Mouse (Mus musculus) neural tube, embryonic 11.5 days (tissue): ENCODE data around the gene Ddhd1. TPM values are rescaled to one million over a fixed set of nuclear protein-coding genes. Genes with fewer than 3 reads are reported as not detected.

Experiments used
- ATAC-seq: fragments of 200-750 bp; cut with Nextera tagmentation; 2 replicates; pipeline ENCODE4 v1.8.0; 2017; ENCODE audit warnings: moderate number of reproducible peaks, mild to moderate bottlenecking, moderate TSS enrichment, moderate library complexity; ENCODE audit not compliant: insufficient read depth, low FRiP score, low TSS enrichment
- DNase-seq: peaks from one replicate; pipeline ENCODE4 v3.0.0-alpha.2; 2015; ENCODE audit warnings: low spot score
- H3K27ac ChIP-seq: fragments of 300-500 bp; sonication (generic); 2 replicates; pipeline ENCODE4 v1.5.1; 2014; ENCODE audit warnings: low read depth, mild to moderate bottlenecking, low read length
- H3K27me3 ChIP-seq: fragments of 300-500 bp; sonication (generic); 2 replicates; pipeline ENCODE4 v1.6.1; 2014; ENCODE audit warnings: mild to moderate bottlenecking, low read length, mixed read lengths; ENCODE audit not compliant: control insufficient read depth, insufficient read depth
- H3K36me3 ChIP-seq: fragments of 300-500 bp; sonication (generic); 2 replicates; pipeline ENCODE4 v1.6.1; 2014; ENCODE audit warnings: mild to moderate bottlenecking, low read length, moderate library complexity, mixed read lengths; ENCODE audit not compliant: control insufficient read depth, insufficient read depth
- H3K4me1 ChIP-seq: fragments of 300-500 bp; sonication (generic); 2 replicates; pipeline ENCODE4 v1.6.1; 2014; ENCODE audit warnings: low read length, mixed read lengths; ENCODE audit not compliant: control insufficient read depth, insufficient read depth
- H3K4me2 ChIP-seq: fragments of 300-500 bp; sonication (generic); 2 replicates; pipeline ENCODE4 v1.6.1; 2014; ENCODE audit warnings: low read depth, mild to moderate bottlenecking, moderate library complexity
- H3K4me3 ChIP-seq: fragments of 300-500 bp; sonication (generic); 2 replicates; pipeline ENCODE4 v1.5.1; 2014; ENCODE audit warnings: low read depth, low read length
- H3K9ac ChIP-seq: fragments of 300-500 bp; sonication (generic); 2 replicates; pipeline ENCODE4 v1.6.1; 2014; ENCODE audit warnings: mild to moderate bottlenecking, low read length
- H3K9me3 ChIP-seq: fragments of 300-500 bp; sonication (generic); 2 replicates; pipeline ENCODE4 v1.6.1; 2016; ENCODE audit warnings: low read length; ENCODE audit not compliant: control insufficient read depth
- WGBS: fragments of 180-500 bp; shearing (Covaris S2); extraction: QIAGEN DNeasy Blood & Tissue Kit; methylation state at CpG from one replicate; pipeline ENCODE4 v1.1.7; 2014; 5-methylcytosine and 5-hydroxymethylcytosine counted together
- polyA plus RNA-seq: library from polyadenylated mRNA; unstranded; fragments of >200 nt; fragmentation: Nextera tagmentation; extraction: Ambion mirVana; gene quantifications from 2 replicates; pipeline ENCODE4 v1.2.1, GENCODE M21; 2014

Gene Ddhd1
- polyA plus RNA-seq, 1 experiment from 2014 or later, result 17.0 TPM

- 49% methylated on average over 6 of the region's 6 CpGs for WGBS
Measured at GRCm38 (mm10) chr14:45676722-45677121, 18.8 kb upstream of the Ddhd1 start.

DNA sequence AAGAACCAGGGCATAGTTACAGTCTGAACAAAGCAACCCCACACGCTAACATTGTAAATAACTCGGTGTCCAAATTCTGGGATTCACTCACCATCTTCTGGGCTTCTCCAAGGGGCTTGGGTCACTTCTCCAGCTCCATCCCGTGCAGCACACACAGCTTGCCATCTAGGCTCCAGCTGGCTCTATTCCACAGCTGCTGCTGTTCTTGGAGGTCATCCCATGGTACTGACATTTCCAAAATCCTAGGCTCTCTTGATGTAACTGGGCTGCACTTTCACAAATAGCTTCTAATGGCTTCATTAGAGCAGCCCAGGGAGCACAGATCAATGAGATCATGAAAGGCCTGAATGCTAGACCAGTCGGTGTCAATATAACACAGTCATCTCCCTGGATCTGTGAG is 10.4 kb upstream of the Ddhd1 start:
- 78% methylated on average over 4 of the region's 4 CpGs for WGBS
- no peak for DNase-seq
- ATAC-seq, result no peak
- H3K9me3 ChIP-seq, result no peaks in the 10 kb centered on the region
- no peaks in the 10 kb centered on the region for H3K27me3 ChIP-seq
- H3K4me3 ChIP-seq, result no peak overlapping the region
- H3K36me3 ChIP-seq, result no peaks in the 10 kb centered on the region
- H3K9ac ChIP-seq, result no peak overlapping the region
- H3K4me1 ChIP-seq, result no peaks in the 10 kb centered on the region
- no peak overlapping the region for H3K4me2 ChIP-seq
- H3K27ac ChIP-seq, result no peak overlapping the region

More at GRCm38 (mm10) chr14:45676722-45677121, 18.8 kb upstream of the Ddhd1 start:
- H3K36me3 ChIP-seq, result no peaks in the 10 kb centered on the region
- no peak overlapping the region for H3K4me3 ChIP-seq
- no peak overlapping the region for H3K4me2 ChIP-seq
- H3K9ac ChIP-seq, result no peak overlapping the region
- H3K4me1 ChIP-seq, result no peaks in the 10 kb centered on the region
- no peaks in the 10 kb centered on the region for H3K9me3 ChIP-seq
- no peak overlapping the region for H3K27ac ChIP-seq
- H3K27me3 ChIP-seq, result no peaks in the 10 kb centered on the region
- DNase-seq (no peak), ATAC-seq (no peak)

- H3K4me1 ChIP-seq, result no peaks in the 10 kb centered on the region
- no peak overlapping the region for H3K4me2 ChIP-seq
- no peak for DNase-seq
- ATAC-seq, result no peak
- H3K4me3 ChIP-seq, result no peak overlapping the region
- no peaks in the 10 kb centered on the region for H3K36me3 ChIP-seq
- H3K9ac ChIP-seq, result no peak overlapping the region
- no peaks in the 10 kb centered on the region for H3K9me3 ChIP-seq
- WGBS, result 75% methylated on average over 2 of the region's 2 CpGs
- no peaks in the 10 kb centered on the region for H3K27me3 ChIP-seq
- no peak overlapping the region for H3K27ac ChIP-seq
Measured at GRCm38 (mm10) chr14:45667231-45667630, 9.3 kb upstream of the Ddhd1 start.

GRCm38 (mm10) chr14:45661575-45661974 is 3.6 kb upstream of the Ddhd1 start:
- DNase-seq (no peak), ATAC-seq (no peak)
- H3K4me1 ChIP-seq, result peaks cover 5% of the 10 kb centered on the region; the same call in 1 of the 2 replicates
- no peak overlapping the region for H3K9ac ChIP-seq
- no peak overlapping the region for H3K27ac ChIP-seq
- 48% methylated on average over 5 of the region's 5 CpGs for WGBS
- H3K4me2 ChIP-seq, result no peak overlapping the region
- no peaks in the 10 kb centered on the region for H3K36me3 ChIP-seq
- no peaks in the 10 kb centered on the region for H3K9me3 ChIP-seq
- no peaks in the 10 kb centered on the region for H3K27me3 ChIP-seq
- no peak overlapping the region for H3K4me3 ChIP-seq

- Histone ChIP-seq H3K4me3 (no peak overlapping the region), H3K4me2 (no peak overlapping the region), H3K9me3 (no peaks in the 10 kb centered on the region), H3K36me3 (no peaks in the 10 kb centered on the region), H3K27me3 (no peaks in the 10 kb centered on the region), H3K4me1 (peaks cover 7% of the 10 kb centered on the region; the same call in 1 of the 2 replicates), H3K27ac (no peak overlapping the region), H3K9ac (no peak overlapping the region)
- DNase-seq (no peak), ATAC-seq (no peak)
- 100% methylated on average over 1 of the region's 1 CpGs for WGBS
Measured at GRCm38 (mm10) chr14:45660315-45660714, 2.4 kb upstream of the Ddhd1 start.

DNA sequence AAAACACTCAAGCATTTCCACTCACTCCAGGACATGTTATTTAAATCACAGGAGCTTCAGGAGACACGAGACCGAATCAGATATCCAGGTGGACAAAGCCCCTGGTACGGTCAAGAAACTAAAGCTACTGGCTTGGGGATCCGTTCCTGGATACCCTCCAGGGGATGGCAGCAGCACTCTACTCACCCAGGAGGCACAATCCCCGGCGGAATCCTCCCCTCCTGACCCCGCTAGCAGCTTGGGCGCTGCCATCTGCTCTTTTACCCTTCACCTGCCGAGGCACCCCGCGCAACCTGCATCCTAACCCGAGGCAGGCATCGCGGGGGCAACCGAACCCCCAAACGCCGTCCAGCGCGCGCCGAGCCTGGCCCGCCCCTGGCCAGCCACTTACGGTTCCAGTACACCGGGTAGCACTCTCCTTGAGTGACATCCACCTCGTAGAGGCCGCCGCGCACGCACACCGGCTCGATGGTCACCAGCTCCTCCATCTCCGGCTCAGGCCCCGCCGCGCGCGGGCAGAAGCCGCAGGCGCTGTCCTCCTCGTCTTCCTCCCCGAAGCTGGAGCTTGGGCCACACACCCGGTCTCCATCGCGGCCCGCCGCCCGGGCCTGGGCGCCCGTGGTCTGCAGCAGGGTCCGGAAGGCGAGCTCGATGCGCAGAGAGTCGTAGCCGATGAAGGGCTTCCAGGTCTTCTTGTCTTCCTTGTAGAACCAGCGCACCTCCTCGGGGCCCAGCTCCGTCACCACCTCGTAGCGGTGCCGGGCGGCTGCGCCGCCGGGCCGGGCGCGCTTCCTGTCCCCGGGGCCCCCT is 907 bp downstream of the Ddhd1 start:
- no peaks in the 10 kb centered on the region for H3K9me3 ChIP-seq
- peak overlapping the region; percentile 70 for H3K4me2 ChIP-seq
- DNase-seq (peak; percentile 65), ATAC-seq (peak; percentile 63)
- H3K4me3 ChIP-seq, result peak overlapping the region; percentile 84
- H3K4me1 ChIP-seq, result peaks cover 7% of the 10 kb centered on the region; the same call in 1 of the 2 replicates
- WGBS, result under 1% methylated on average over 62 of the region's 69 CpGs
- H3K36me3 ChIP-seq, result no peaks in the 10 kb centered on the region
- no peaks in the 10 kb centered on the region for H3K27me3 ChIP-seq
- peak overlapping the region; percentile 90 for H3K9ac ChIP-seq
- peak overlapping the region; percentile 95 for H3K27ac ChIP-seq

DNA sequence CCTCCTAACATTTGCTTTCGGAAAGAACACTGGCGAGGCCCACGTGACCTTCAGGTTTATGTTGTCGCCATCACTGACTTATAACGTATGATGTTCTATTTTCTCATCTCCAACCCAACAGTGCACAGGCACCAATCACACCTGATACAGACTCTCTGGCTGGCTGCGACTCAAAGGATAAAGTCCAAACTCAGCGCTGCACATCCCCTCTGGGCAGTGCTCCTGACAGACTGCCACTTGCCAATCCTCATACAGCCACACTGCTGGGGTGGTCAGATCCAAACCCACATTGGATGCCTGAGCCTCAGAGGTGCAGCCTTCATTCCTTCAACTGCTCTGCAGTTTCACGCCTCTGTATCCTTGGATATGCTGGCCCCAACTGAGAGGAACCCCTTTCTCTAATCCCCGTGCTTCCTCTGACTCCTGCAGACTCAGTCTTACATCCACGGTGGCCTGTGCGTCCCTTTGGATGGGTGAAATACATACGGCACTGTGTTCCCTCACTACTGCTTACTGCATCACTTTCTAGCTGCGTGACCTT is 3.0 kb downstream of the Ddhd1 start:
- ATAC-seq (no peak), DNase-seq (no peak)
- 81% methylated on average over 13 of the region's 13 CpGs for whole genome bisulfite sequencing
- Histone ChIP-seq H3K9ac (no peak overlapping the region), H3K27me3 (no peaks in the 10 kb centered on the region), H3K4me1 (peaks cover 7% of the 10 kb centered on the region; the same call in 1 of the 2 replicates), H3K4me3 (no peak overlapping the region), H3K36me3 (no peaks in the 10 kb centered on the region), H3K27ac (no peak overlapping the region), H3K4me2 (no peak overlapping the region), H3K9me3 (no peaks in the 10 kb centered on the region)

DNA sequence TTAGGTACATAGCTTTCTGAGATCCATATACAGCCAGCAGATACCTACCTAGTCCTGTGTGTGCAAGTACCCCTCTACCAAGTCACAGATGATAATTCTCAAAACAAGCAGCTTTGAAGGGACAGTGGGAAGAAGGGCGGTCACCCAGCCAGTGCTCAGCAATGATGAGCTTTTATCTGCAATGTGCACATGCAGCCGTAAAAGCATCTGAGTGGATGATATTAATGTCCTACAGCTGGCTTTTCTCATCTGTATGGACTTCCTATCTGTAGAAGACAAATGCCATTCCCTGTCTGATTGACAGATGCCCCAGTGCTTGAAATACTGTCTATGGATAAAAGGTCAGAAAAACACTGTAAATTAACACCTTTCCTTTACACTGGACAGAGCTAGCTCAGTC is 4.2 kb downstream of the Ddhd1 start:
- H3K27ac ChIP-seq, result no peak overlapping the region
- DNase-seq, result no peak
- no peak overlapping the region for H3K9ac ChIP-seq
- H3K9me3 ChIP-seq, result no peaks in the 10 kb centered on the region
- H3K4me3 ChIP-seq, result no peak overlapping the region
- H3K4me2 ChIP-seq, result no peak overlapping the region
- ATAC-seq, result no peak
- no peaks in the 10 kb centered on the region for H3K27me3 ChIP-seq
- 88% methylated on average over 2 of the region's 2 CpGs for WGBS
- H3K36me3 ChIP-seq, result no peaks in the 10 kb centered on the region
- H3K4me1 ChIP-seq, result peaks cover 7% of the 10 kb centered on the region; the same call in 1 of the 2 replicates
